Mouse (Mus musculus) limb, embryonic 12.5 days (tissue): ENCODE results near the gene Dglucy. TPM values are rescaled to one million over a fixed set of nuclear protein-coding genes. Genes with fewer than 3 reads are reported as not detected.
A peak's percentile ranks its signal among the peaks of the same experiment; 100 is the strongest.

Source experiments
- ATAC-seq: fragments of 200-750 bp; cut with Nextera tagmentation; 2 replicates; pipeline ENCODE4 v1.8.0; 2017; ENCODE audit warnings: low read depth, moderate TSS enrichment; ENCODE audit not compliant: insufficient number of reproducible peaks, insufficient read depth, low FRiP score, low TSS enrichment
- H3K27ac ChIP-seq: fragments of 300-500 bp; sonication (generic); 2 replicates; pipeline ENCODE4 v1.5.1; 2016; ENCODE audit warnings: mild to moderate bottlenecking, moderate library complexity
- H3K27me3 ChIP-seq: fragments of 300-500 bp; sonication (generic); 2 replicates; pipeline ENCODE4 v1.6.1; 2016; ENCODE audit warnings: mild to moderate bottlenecking, moderate library complexity
- H3K36me3 ChIP-seq: fragments of 300-500 bp; sonication (generic); 2 replicates; pipeline ENCODE4 v1.6.1; 2016; ENCODE audit warnings: mild to moderate bottlenecking, moderate library complexity
- H3K4me1 ChIP-seq: fragments of 300-500 bp; sonication (generic); replicated peaks from 2 replicates; pipeline ENCODE4 v1.6.1; 2016
- H3K4me2 ChIP-seq: fragments of 300-500 bp; sonication (generic); 2 replicates; pipeline ENCODE4 v1.6.1; 2016; ENCODE audit warnings: mild to moderate bottlenecking, moderate library complexity
- H3K4me3 ChIP-seq: fragments of 300-500 bp; sonication (generic); replicated peaks from 2 replicates; pipeline ENCODE4 v1.5.1; 2016; ENCODE audit warnings: mild to moderate bottlenecking
- H3K9ac ChIP-seq: fragments of 300-500 bp; sonication (generic); replicated peaks from 2 replicates; pipeline ENCODE4 v1.6.1; 2016; ENCODE audit warnings: mild to moderate bottlenecking, moderate library complexity
- H3K9me3 ChIP-seq: fragments of 300-500 bp; sonication (generic); 2 replicates; pipeline ENCODE4 v1.6.1; 2016; ENCODE audit warnings: mild to moderate bottlenecking, moderate library complexity
- WGBS: fragments of 180-500 bp; shearing (Covaris S2); methylation state at CpG from one replicate; pipeline ENCODE4 v1.1.7; 2016; 5-methylcytosine and 5-hydroxymethylcytosine counted together
- polyA plus RNA-seq: library from polyadenylated mRNA; unstranded; fragments of >200 nt; fragmentation: Nextera tagmentation; extraction: Ambion mirVana; gene quantifications from 2 replicates; pipeline ENCODE4 v1.2.1, GENCODE M21; 2016

Dglucy gene
- polyA plus RNA-seq, 1 experiment from 2014 or later = 1.5 TPM

DNA sequence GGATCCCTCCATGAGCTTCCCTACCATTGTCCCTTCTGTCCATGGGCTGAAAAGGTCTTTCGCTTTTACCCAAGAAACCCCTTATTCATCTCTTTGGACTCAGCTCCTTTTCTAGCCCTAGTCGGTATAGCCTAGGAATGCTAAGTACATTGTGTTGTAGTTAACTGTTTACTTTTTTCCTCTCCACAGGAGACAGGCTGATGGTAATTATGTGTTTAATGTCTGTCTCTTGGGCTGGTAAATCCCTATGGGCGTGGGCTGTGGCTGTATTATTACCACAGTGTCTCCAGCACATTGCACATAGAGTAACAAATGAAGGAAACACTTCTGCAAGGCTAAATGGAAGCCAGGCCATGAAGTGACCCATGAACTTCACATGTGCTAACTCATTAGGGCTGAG lies 35.8 kb downstream of the Dglucy start:
- Histone ChIP-seq H3K4me2 (no peak overlapping the region), H3K27ac (no peak overlapping the region), H3K4me3 (no peak overlapping the region), H3K36me3 (no peaks in the 10 kb centered on the region), H3K9me3 (no peaks in the 10 kb centered on the region), H3K4me1 (no peaks in the 10 kb centered on the region), H3K9ac (no peak overlapping the region), H3K27me3 (no peaks in the 10 kb centered on the region)
- no peak for ATAC-seq
- WGBS = 81% methylated on average over 3 of the region's 3 CpGs

DNA sequence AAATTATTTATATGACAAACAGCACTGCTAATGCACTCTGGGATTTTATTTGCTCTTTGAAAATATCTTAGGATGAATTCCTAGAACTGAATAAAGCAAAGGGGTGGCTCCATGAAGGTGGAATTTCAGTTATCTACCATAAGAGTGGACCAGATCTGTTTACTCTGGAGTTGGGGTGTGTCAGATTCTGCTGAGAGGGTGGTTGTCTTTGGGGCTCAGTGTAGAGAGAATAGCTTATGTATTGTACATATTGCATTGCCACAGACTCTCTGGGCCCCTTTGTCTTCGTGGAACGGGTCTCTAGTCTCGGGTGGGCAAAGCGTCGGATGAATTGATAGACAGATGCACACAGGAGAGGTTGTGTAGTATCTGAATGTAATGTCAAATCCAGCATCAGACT lies 38.0 kb downstream of the Dglucy start:
- Histone ChIP-seq H3K27ac (no peak overlapping the region), H3K9ac (no peak overlapping the region), H3K4me2 (no peak overlapping the region), H3K27me3 (no peaks in the 10 kb centered on the region), H3K9me3 (no peaks in the 10 kb centered on the region), H3K4me1 (no peaks in the 10 kb centered on the region), H3K4me3 (no peak overlapping the region), H3K36me3 (no peaks in the 10 kb centered on the region)
- no peak for ATAC-seq
- 90% methylated on average over 5 of the region's 5 CpGs for WGBS

DNA sequence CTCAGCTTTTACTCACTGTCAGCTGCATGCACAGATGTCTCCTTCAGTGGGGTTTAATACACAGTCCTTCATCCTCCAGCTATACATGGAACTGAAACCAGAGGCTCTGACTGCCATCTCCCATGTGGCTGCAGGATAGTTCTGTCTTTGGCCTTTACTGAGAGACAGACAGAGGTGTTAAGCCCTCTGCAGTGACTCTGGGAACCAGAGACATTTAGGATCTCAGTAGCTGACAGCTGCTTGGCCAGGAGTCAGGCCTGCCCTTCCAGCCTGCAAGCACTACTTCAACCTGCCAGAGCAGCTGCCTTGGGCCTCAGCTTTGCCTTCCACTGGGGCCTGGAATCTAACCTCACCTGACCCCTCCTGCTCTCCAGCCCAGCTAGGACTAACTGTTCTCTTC lies 41.1 kb downstream of the Dglucy start:
- Histone ChIP-seq H3K27me3 (no peaks in the 10 kb centered on the region), H3K9me3 (no peaks in the 10 kb centered on the region), H3K27ac (no peak overlapping the region), H3K4me3 (no peak overlapping the region), H3K9ac (no peak overlapping the region), H3K4me2 (no peak overlapping the region), H3K4me1 (no peaks in the 10 kb centered on the region), H3K36me3 (no peaks in the 10 kb centered on the region)
- ATAC-seq = no peak

DNA sequence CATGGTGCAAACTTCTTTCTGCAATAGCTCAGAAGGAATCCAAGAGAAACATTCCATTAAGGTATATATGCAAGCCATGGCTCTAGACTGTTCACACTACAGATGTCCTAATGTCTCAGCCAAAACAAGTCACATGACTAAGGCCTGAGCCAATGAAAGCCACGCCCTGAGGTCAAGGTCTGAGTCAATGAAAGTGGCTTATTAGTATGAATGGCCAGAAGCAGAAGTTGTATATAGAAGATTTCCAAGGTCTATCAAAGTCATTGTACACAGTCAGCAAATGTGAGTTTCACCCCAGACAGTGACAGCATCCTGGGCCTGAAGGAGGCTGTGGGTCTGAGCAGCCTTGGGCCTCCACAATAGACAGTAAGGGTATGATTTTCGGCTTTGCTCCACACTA lies 52.2 kb downstream of the Dglucy start:
- H3K4me2 ChIP-seq = no peak overlapping the region
- H3K4me1 ChIP-seq = no peaks in the 10 kb centered on the region
- H3K4me3 ChIP-seq = no peak overlapping the region
- WGBS = 79% methylated on average over 2 of the region's 2 CpGs
- no peak overlapping the region for H3K9ac ChIP-seq
- peaks cover 3% of the 10 kb centered on the region; the same call in 1 of the 2 replicates for H3K9me3 ChIP-seq
- ATAC-seq = no peak
- H3K36me3 ChIP-seq = no peaks in the 10 kb centered on the region
- no peaks in the 10 kb centered on the region for H3K27me3 ChIP-seq
- H3K27ac ChIP-seq = no peak overlapping the region

DNA sequence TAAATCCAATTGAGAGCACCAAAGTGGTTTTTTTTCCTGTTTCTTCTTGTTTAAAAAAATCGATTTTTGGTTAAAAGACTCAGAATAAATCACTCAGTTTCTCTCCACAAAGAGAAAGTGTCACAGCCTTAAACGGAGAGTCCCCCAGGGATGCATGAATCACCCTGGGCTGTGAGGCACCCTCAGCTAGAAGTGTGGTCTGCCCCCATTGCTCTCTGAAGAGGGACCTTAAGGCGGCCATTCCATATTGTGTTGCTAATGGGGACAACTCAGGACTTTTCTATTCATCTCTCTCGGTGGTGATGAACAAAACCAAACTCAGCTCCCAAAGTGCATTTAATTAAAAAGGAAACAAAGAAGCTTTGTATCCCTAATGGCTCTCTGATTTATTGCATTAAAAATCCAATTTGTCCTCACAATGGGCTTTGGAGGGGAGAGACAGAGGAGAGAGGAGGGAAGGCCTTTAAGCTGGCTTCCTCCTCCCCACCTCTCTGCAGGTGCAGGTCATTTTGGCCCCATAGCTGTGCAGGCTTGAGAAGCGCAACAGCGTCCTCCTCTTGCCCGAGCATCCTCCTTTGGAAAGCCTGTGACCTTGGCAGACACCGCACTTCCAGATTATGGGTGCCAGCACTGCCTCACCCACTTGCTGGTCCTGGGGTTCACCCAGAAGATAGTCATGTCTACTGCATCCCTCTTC lies 52.9 kb downstream of the Dglucy start:
- WGBS = 65% methylated on average over 8 of the region's 8 CpGs
- ATAC-seq = no peak
- Histone ChIP-seq H3K27ac (no peak overlapping the region), H3K27me3 (no peaks in the 10 kb centered on the region), H3K9me3 (peaks cover 3% of the 10 kb centered on the region; the same call in 1 of the 2 replicates), H3K4me2 (no peak overlapping the region), H3K36me3 (no peaks in the 10 kb centered on the region), H3K9ac (no peak overlapping the region), H3K4me3 (no peak overlapping the region), H3K4me1 (no peaks in the 10 kb centered on the region)

DNA sequence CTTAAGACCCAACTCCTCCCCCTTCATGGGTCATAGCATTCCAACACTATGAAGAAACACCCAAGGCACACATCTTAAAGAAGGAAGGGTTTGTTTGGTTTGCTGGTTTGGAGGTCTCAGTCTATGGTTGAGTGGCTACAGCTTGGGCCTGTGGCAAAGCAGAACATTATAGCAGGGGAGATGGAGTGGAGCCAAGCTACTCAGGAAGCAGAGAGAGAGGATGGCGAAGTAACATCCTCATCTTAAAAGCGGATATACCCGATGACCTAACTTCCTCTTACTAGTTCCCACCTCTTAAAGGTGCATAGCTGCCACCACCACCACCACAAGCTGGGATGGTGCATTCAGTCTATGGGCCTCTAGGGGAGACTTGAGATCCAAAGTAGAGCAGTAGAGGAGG lies 58.4 kb downstream of the Dglucy start:
- Histone ChIP-seq H3K36me3 (no peaks in the 10 kb centered on the region), H3K9ac (no peak overlapping the region), H3K9me3 (peaks cover 3% of the 10 kb centered on the region; the same call in 1 of the 2 replicates), H3K4me2 (no peak overlapping the region), H3K4me1 (no peaks in the 10 kb centered on the region), H3K27me3 (no peaks in the 10 kb centered on the region), H3K4me3 (no peak overlapping the region), H3K27ac (no peak overlapping the region)
- no peak for ATAC-seq
- 81% methylated on average over 3 of the region's 3 CpGs for WGBS

DNA sequence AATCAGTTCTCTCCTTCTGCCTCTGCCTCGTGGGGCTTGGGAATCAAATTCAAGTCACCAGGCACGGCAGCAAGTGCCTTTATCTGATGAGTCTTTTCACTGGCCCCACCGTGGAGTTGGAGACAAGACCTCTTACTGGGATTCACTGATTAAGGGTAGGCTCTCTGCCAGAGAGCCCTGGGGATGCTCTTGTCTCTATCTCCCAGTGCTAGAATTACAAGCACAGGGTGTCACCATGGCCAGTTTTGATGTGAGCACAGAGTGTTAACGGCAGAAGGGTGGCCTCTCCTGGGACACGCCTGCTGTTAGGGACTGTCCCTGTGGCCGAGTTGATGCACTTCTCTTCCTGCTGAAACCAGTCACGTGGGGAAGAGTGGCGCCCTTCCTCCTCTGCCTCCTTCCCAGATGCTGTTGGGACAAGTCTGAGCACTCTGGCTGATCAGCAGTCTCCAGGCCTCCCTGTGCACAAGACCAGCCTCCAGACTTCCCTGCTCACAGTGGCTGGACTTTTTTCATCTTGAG lies 60.3 kb downstream of the Dglucy start:
- no peak overlapping the region for H3K4me2 ChIP-seq
- no peak overlapping the region for H3K4me3 ChIP-seq
- H3K27ac ChIP-seq = no peak overlapping the region
- H3K4me1 ChIP-seq = no peaks in the 10 kb centered on the region
- H3K27me3 ChIP-seq = no peaks in the 10 kb centered on the region
- 40% methylated on average over 8 of the region's 8 CpGs for WGBS
- H3K36me3 ChIP-seq = no peaks in the 10 kb centered on the region
- no peaks in the 10 kb centered on the region for H3K9me3 ChIP-seq
- no peak for ATAC-seq
- no peak overlapping the region for H3K9ac ChIP-seq

DNA sequence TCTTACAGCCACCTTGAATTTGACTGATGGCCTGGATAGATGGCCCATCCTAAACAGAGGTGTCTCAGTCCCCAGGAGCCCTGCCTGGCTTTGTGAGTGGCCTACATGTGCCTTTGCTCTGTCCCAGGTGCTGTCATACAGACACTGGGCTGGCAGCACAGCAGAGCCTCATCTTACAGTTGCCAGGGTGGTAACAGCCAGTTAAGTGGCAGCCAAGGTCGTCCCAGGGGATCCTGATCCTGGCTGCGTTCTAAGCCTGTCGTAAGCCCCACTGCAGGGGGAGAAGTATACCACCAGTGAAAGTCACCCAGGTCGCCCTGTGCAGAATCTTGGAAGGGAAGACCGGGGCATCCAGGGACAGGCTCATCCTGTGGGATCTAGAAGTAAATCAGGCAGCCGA lies 61.1 kb downstream of the Dglucy start:
- H3K27me3 ChIP-seq = no peaks in the 10 kb centered on the region
- no peak overlapping the region for H3K27ac ChIP-seq
- ATAC-seq = no peak
- H3K4me2 ChIP-seq = no peak overlapping the region
- 79% methylated on average over 6 of the region's 6 CpGs for WGBS
- no peak overlapping the region for H3K4me3 ChIP-seq
- no peaks in the 10 kb centered on the region for H3K36me3 ChIP-seq
- no peak overlapping the region for H3K9ac ChIP-seq
- no peaks in the 10 kb centered on the region for H3K9me3 ChIP-seq
- no peaks in the 10 kb centered on the region for H3K4me1 ChIP-seq

DNA sequence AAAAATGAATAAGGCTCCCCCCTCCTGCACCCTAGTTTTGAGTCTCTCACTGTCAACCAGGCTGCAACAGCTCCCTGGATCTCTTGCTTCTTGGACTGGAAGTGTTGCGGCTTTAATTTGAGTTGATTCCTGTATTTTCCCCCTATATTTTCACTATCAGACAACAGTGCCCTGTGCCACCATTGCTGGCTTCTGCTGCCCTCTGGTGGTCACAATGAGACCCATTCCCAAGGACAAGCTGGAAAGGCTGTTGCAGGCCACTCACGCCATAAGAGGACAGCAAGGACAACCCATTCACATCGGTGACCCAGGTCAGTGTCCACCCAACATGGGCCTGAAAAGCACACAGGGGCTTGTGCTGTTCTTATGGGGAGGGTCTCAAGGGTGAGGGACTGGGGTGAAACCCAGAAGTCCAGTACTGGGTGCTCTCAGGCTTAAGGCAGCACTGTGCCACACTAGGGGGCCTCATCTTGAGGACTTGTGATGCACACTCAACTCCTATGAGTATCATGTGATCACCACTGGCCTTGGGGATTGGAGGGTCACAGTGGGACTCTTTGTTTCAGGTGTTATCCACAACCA lies 62.4 kb downstream of the Dglucy start:
- WGBS = 25% methylated on average over 3 of the region's 3 CpGs
- Histone ChIP-seq H3K9ac (no peak overlapping the region), H3K9me3 (no peaks in the 10 kb centered on the region), H3K4me3 (no peak overlapping the region), H3K27me3 (no peaks in the 10 kb centered on the region), H3K27ac (no peak overlapping the region), H3K4me1 (no peaks in the 10 kb centered on the region), H3K4me2 (no peak overlapping the region), H3K36me3 (no peaks in the 10 kb centered on the region)
- ATAC-seq = peak; percentile 51; the same call in 1 of the 2 replicates

DNA sequence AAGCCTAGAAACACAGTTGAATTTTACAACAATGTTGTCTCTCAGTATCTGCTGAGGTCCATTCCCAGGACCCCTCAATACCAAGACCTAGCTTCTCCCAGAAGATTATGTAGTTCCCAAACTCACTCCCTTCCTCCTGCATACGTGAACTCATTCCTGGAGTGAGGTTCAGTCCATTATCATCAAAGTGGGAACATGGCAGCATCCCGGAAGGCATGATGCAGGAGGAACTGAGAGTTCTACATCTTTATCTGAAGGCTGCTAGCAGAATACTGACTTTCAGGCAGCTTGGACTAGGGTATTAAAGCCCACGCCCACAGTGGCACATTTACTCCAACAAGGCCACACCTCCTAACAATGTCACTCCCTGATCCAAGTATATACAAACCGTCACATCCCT lies 64.3 kb downstream of the Dglucy start:
- Histone ChIP-seq H3K27ac (no peak overlapping the region), H3K27me3 (no peaks in the 10 kb centered on the region), H3K4me2 (no peak overlapping the region), H3K9ac (no peak overlapping the region), H3K36me3 (no peaks in the 10 kb centered on the region), H3K4me3 (no peak overlapping the region), H3K4me1 (no peaks in the 10 kb centered on the region), H3K9me3 (no peaks in the 10 kb centered on the region)
- WGBS = 80% methylated on average over 4 of the region's 4 CpGs
- no peak for ATAC-seq

DNA sequence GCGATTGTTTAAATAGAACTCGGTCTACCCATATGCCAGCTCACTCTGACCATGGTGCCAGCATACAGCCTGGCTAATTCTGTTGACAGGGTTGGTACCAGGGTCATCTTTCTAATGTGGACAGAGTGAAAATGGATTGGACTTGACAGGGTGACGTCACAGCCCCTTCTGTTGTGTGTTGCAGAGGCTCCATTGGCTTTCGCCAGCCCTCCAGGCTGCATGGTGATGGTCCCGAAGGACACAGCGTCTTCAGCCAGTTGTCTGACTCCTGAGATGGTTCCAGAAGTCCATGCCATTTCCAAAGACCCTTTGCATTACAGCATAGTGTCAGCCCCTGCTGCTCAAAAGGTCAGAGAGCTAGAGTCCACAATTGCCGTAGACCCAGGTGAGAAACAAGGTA lies 65.7 kb downstream of the Dglucy start:
- Histone ChIP-seq H3K4me1 (no peaks in the 10 kb centered on the region), H3K4me2 (no peak overlapping the region), H3K36me3 (no peaks in the 10 kb centered on the region), H3K27ac (no peak overlapping the region), H3K9ac (no peak overlapping the region), H3K27me3 (no peaks in the 10 kb centered on the region), H3K9me3 (no peaks in the 10 kb centered on the region), H3K4me3 (no peak overlapping the region)
- 79% methylated on average over 7 of the region's 7 CpGs for WGBS
- no peak for ATAC-seq

DNA sequence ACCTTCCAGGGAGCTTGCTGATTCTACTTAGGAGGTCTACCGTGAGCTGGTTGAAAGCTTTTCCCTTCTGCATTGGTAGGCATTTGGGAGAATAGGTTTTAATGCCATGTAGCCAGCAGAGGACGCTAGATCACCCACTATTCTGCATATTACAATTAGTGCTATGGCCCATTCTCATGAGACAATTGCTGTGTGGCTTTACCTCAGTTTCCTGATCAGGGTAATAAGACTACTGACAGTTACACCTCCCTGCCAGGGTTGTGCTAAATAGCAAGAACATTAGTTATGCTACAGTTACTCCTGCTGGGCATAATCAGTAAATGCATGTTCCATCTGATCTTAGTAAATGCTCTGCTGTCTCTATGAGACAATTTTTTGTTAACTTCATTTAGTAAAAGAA lies 67.0 kb downstream of the Dglucy start:
- no peaks in the 10 kb centered on the region for H3K36me3 ChIP-seq
- no peak overlapping the region for H3K4me3 ChIP-seq
- no peak overlapping the region for H3K4me2 ChIP-seq
- H3K4me1 ChIP-seq = no peaks in the 10 kb centered on the region
- no peak for ATAC-seq
- no peak overlapping the region for H3K27ac ChIP-seq
- no peak overlapping the region for H3K9ac ChIP-seq
- H3K9me3 ChIP-seq = no peaks in the 10 kb centered on the region
- WGBS = 25% methylated on average over 2 of the region's 2 CpGs
- H3K27me3 ChIP-seq = no peaks in the 10 kb centered on the region
